Mouse (Mus musculus) midbrain, embryonic 15.5 days (tissue): Measurements from ENCODE around the gene Fam187a. TPM values are rescaled to one million over a fixed set of nuclear protein-coding genes. Genes with fewer than 3 reads are reported as not detected.

Source experiments
- ATAC-seq: fragments of 200-750 bp; cut with Nextera tagmentation; replicated peaks from 2 replicates; pipeline ENCODE4 v1.8.0; 2017; ENCODE audit warnings: moderate TSS enrichment
- H3K27ac ChIP-seq: fragments of 300-500 bp; sonication (generic); 2 replicates; pipeline ENCODE4 v1.5.1; 2015; ENCODE audit warnings: mild to moderate bottlenecking, inconsistent platforms
- H3K27me3 ChIP-seq: fragments of 300-500 bp; sonication (generic); replicated peaks from 2 replicates; pipeline ENCODE4 v1.6.1; 2015; ENCODE audit warnings: inconsistent platforms
- H3K36me3 ChIP-seq: fragments of 300-500 bp; sonication (generic); replicated peaks from 2 replicates; pipeline ENCODE4 v1.6.1; 2015; ENCODE audit warnings: inconsistent platforms
- H3K4me1 ChIP-seq: fragments of 300-500 bp; sonication (generic); 2 replicates; pipeline ENCODE4 v1.6.1; 2015; ENCODE audit warnings: inconsistent platforms
- H3K4me2 ChIP-seq: fragments of 300-500 bp; sonication (generic); 2 replicates; pipeline ENCODE4 v1.6.1; 2015; ENCODE audit warnings: inconsistent platforms, mild to moderate bottlenecking, moderate library complexity
- H3K4me3 ChIP-seq: fragments of 300-500 bp; sonication (generic); 2 replicates; pipeline ENCODE4 v1.5.1; 2015; ENCODE audit warnings: mild to moderate bottlenecking, inconsistent platforms
- H3K9ac ChIP-seq: fragments of 300-500 bp; sonication (generic); 2 replicates; pipeline ENCODE4 v1.6.1; 2015; ENCODE audit warnings: mild to moderate bottlenecking, inconsistent platforms
- H3K9me3 ChIP-seq: fragments of 300-500 bp; sonication (generic); 2 replicates; pipeline ENCODE4 v1.6.1; 2016; ENCODE audit warnings: inconsistent platforms
- WGBS: fragments of 180-500 bp; shearing (Covaris S2); methylation state at CpG from one replicate; pipeline ENCODE4 v1.1.7; 2015; ENCODE audit warnings: mixed read lengths; 5-methylcytosine and 5-hydroxymethylcytosine counted together
- polyA plus RNA-seq: library from polyadenylated mRNA; unstranded; fragments of >200 nt; fragmentation: Nextera tagmentation; extraction: Ambion mirVana; gene quantifications from 2 replicates; pipeline ENCODE4 v1.2.1, GENCODE M21; 2015

Fam187a gene
- polyA plus RNA-seq, 1 experiment from 2014 or later, result not detected

DNA sequence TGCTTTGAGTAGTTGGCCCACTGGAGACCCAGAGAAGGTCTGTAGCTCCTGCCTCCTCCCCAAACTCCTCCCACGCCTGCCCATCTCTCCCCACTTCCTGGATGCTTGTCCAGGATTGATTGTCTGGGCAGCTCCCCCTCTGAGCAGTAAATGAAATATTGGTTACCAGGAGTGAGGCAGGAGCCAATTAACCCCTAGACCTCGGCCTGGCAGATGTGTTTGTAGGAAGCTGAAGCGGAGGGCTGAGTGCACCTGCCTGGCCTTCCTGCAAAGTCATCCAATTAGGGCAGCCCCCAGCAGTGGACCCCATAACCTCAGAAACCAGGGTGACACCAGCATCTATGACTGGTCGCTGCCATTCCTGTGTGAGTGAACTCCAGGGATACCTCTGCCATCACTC lies 51.3 kb downstream of the Fam187a start:
- Histone ChIP-seq H3K4me3 (no peak overlapping the region), H3K27me3 (no peaks in the 10 kb centered on the region), H3K9me3 (no peaks in the 10 kb centered on the region), H3K4me2 (no peak overlapping the region), H3K4me1 (peaks cover 19% of the 10 kb centered on the region), H3K9ac (no peak overlapping the region), H3K27ac (no peak overlapping the region), H3K36me3 (no peaks in the 10 kb centered on the region)
- 58% methylated on average over 4 of the region's 4 CpGs for WGBS
- no peak for ATAC-seq

Other genes with a start within 250 kb of the Fam187a start
- gene Meioc, start 221.5 kb upstream of the Fam187a start, polyA plus RNA-seq, result 0.13 TPM in 1 of 2 replicates, not detected in the other
- gene Ccdc43, start 187.4 kb upstream of the Fam187a start, polyA plus RNA-seq, result 36.6 and 37.4 TPM in 2 replicates
- gene Adam11, start 123.7 kb upstream of the Fam187a start, polyA plus RNA-seq, result 34.4 and 40.4 TPM in 2 replicates
- gene Gjc1, start 65.5 kb upstream of the Fam187a start, polyA plus RNA-seq, result 36.9 TPM in 2 replicates
- gene Higd1b, start 49.3 kb upstream of the Fam187a start, polyA plus RNA-seq, result 13.7 and 14.8 TPM in 2 replicates
- 133 and 146 TPM in 2 replicates for gene Eftud2, start 4.2 kb upstream of the Fam187a start, polyA plus RNA-seq
- gene Ccdc103, start 4.0 kb upstream of the Fam187a start, polyA plus RNA-seq, result 2.0 and 2.2 TPM in 2 replicates
- gene Gfap, start 15.7 kb downstream of the Fam187a start, polyA plus RNA-seq, result 0.14 and 0.25 TPM in 2 replicates
- 1.8 and 2.4 TPM in 2 replicates for gene Kif18b, start 40.0 kb downstream of the Fam187a start, polyA plus RNA-seq
- 11.7 and 14.0 TPM in 2 replicates for gene C1ql1, start 61.5 kb downstream of the Fam187a start, polyA plus RNA-seq
- gene Nmt1, start 143.0 kb downstream of the Fam187a start, polyA plus RNA-seq, result 26.8 and 35.5 TPM in 2 replicates
- 182 and 184 TPM in 2 replicates for gene Dcakd, start 143.2 kb downstream of the Fam187a start, polyA plus RNA-seq
- gene Plcd3, start 216.5 kb downstream of the Fam187a start, polyA plus RNA-seq, result 3.0 and 3.8 TPM in 2 replicates
- 9.7 and 11.1 TPM in 2 replicates for gene Acbd4, start 216.5 kb downstream of the Fam187a start, polyA plus RNA-seq
- 3.1 and 3.7 TPM in 2 replicates for gene Hexim1, start 231.1 kb downstream of the Fam187a start, polyA plus RNA-seq
- gene Hexim2, start 247.3 kb downstream of the Fam187a start, polyA plus RNA-seq, result 27.2 and 33.4 TPM in 2 replicates